27 mouse cellular contexts compared by ENCODE assay signal in genomic region chr3:64844665-64845064, GRCm38 (mm10). TPM values are rescaled to one million over a fixed set of nuclear protein-coding genes. Genes with fewer than 3 reads are reported as not detected.
"Had no signal": no experiment of that assay in that cellular context is flagged by ENCODE, and none has a peak within 500 bp of the region (broad histone marks: within the 10 kb centered on the region; RNA-seq: fewer than 3 reads in every experiment).

TSS of gene Vmn2r7 (minus strand) at chr3:64844765.

RNA-seq across cellular contexts. Expression of gene Vmn2r7, which starts in this region (rescaled TPM):
- polyA plus RNA-seq: heart, embryonic 10.5 days; heart, embryonic 11.5 days; heart, embryonic 12.5 days; heart, embryonic 13.5 days; heart, embryonic 14.5 days; heart, embryonic 15.5 days; heart, embryonic 16.5 days; heart, postnatal 0 days; hindbrain, embryonic 10.5 days; hindbrain, embryonic 11.5 days; hindbrain, embryonic 12.5 days; hindbrain, embryonic 13.5 days; hindbrain, embryonic 14.5 days; hindbrain, embryonic 15.5 days; hindbrain, embryonic 16.5 days; hindbrain, postnatal 0 days; inflammation-experienced regulatory T-cells, adult 6 months; intestine, embryonic 14.5 days; intestine, embryonic 15.5 days; intestine, embryonic 16.5 days; intestine, postnatal 0 days; kidney, adult 2 months; kidney, embryonic 14.5 days; kidney, embryonic 15.5 days; kidney, embryonic 16.5 days; kidney, postnatal 0 days; large intestine, adult 2 months had no signal
